Mouse (Mus musculus): Measurements from ENCODE around the gene Rpl13a. TPM values are rescaled to one million over a fixed set of nuclear protein-coding genes. Genes with fewer than 3 reads are reported as not detected.
A peak's percentile ranks its signal among the peaks of the same experiment; 100 is the strongest.

The Rpl13a gene
- polyA plus RNA-seq, 1 experiment, result 1,569 TPM

- H3K4me3 ChIP-seq (ENCODE audit: insufficient read depth, low read length), result no peak overlapping the region
- TF ChIP-seq CTCF (IDR thresholded peaks at IDR 0.05; ENCODE audit: low read depth, low read length) (no peak), POLR2A (IDR thresholded peaks at IDR 0.05; ENCODE audit: borderline replicate concordance, low read depth, low read length) (no peak)
- H3K27ac ChIP-seq (ENCODE audit: insufficient read depth, low read depth, low read length), result no peak overlapping the region
- H3K4me1 ChIP-seq (ENCODE audit: control insufficient read depth, insufficient read depth, low read length), result peaks cover 8% of the 10 kb centered on the region
Measured at GRCm38 (mm10) chr7:45138403-45138802, 9.8 kb upstream of the Rpl13a start.

DNA sequence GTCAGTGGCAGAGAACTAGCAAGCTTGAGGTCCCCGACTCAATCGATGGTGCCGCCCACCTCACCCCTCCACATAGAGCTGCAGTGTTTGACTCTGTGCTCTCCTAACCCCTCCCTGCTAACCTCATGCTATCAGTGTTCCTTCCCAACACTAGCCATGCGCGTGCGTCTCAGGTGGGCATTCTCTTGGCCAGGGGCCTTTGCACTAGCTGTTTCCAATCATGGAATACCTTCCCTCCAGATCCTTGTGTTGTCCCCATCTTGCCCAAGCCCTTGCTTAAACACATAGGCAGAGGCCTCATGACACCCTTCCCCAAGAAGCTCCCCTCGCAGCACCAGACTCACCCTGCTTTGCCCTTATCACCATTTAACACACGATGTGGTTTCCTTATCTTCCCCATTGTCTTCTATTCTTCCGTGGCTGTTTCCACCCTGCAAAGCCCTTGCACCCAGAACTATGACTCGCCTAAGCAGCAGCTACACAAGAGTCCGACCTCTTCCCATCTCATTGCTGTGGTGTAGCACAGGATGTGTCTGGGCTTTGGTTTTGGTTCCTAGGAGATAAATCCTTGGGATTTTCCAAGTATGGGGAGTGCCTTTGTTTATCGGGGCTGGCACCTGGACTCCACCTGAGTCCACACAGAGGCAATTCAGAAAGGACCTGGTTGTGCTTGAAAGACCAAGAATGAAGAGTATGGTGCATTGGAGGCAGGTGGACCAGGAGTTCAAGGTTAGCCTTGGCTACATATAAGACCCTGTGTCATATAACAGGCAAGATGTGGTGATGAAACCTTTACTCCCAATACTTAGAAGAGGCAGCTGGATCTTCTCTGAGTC is 8.8 kb upstream of the Rpl13a start:
- TF ChIP-seq CTCF (IDR thresholded peaks at IDR 0.05; ENCODE audit: low read depth, low read length) (no peak), POLR2A (IDR thresholded peaks at IDR 0.05; ENCODE audit: borderline replicate concordance, low read depth, low read length) (no peak)
- Histone ChIP-seq H3K4me3 (ENCODE audit: insufficient read depth, low read length) (no peak overlapping the region), H3K4me1 (ENCODE audit: control insufficient read depth, insufficient read depth, low read length) (peaks cover 8% of the 10 kb centered on the region), H3K27ac (ENCODE audit: insufficient read depth, low read depth, low read length) (no peak overlapping the region)

- H3K4me1 ChIP-seq (ENCODE audit: control insufficient read depth, insufficient read depth, low read length), result no peaks in the 10 kb centered on the region; the same call in 1 of the 2 replicates
- TF ChIP-seq POLR2A (IDR thresholded peaks at IDR 0.05; ENCODE audit: borderline replicate concordance, low read depth, low read length) (no peak), CTCF (IDR thresholded peaks at IDR 0.05; ENCODE audit: low read depth, low read length) (peak; percentile 76)
- H3K27ac ChIP-seq (ENCODE audit: insufficient read depth, low read depth, low read length), result no peak within 1 kb of the TSS
- H3K4me3 ChIP-seq (ENCODE audit: insufficient read depth, low read length), result peak within 1 kb of the TSS; percentile 65
Measured at GRCm38 (mm10) chr7:45135993-45136567, 7.5 kb upstream of the Rpl13a start, which contains the start of the genes Gm45713 and Flt3l. Gm45713 (minus strand) TSS chr7:45136231. Flt3l (minus strand) TSS chr7:45136432.

DNA sequence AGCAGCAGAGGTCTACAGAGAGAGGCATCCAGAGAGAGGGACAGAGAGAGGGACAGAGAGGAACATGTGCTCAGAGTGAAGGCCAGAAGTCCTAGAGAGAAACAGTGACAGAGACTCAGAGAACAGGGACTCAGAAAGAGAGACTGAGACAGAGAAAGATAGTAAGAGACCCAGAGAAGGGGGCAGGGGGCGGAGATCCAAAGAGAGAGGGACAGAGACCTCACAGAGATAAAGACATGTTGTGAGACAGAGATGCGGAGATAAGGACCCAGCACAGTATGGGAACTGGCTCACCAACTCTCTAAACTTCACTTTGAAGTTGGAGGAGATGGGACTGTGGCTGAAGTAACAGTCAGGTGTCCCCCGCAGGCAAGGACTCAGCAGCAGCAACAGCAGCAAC is 6.8 kb upstream of the Rpl13a start:
- TF ChIP-seq POLR2A (IDR thresholded peaks at IDR 0.05; ENCODE audit: borderline replicate concordance, low read depth, low read length), result no peak
- no peak for TF ChIP-seq CTCF (IDR thresholded peaks at IDR 0.05; ENCODE audit: low read depth, low read length)
- no peak overlapping the region for H3K27ac ChIP-seq (ENCODE audit: insufficient read depth, low read depth, low read length)
- peak overlapping the region; percentile 65; the same call in 1 of the 2 replicates for H3K4me3 ChIP-seq (ENCODE audit: insufficient read depth, low read length)
- no peaks in the 10 kb centered on the region; the same call in none of the 2 replicates for H3K4me1 ChIP-seq (ENCODE audit: control insufficient read depth, insufficient read depth, low read length)

GRCm38 (mm10) chr7:45134544-45135026 is 6.0 kb upstream of the Rpl13a start:
- H3K27ac ChIP-seq (ENCODE audit: insufficient read depth, low read depth, low read length), result no peak overlapping the region
- no peak overlapping the region for H3K4me3 ChIP-seq (ENCODE audit: insufficient read depth, low read length)
- H3K4me1 ChIP-seq (ENCODE audit: control insufficient read depth, insufficient read depth, low read length), result peaks cover 6% of the 10 kb centered on the region
- no peak for TF ChIP-seq POLR2A (IDR thresholded peaks at IDR 0.05; ENCODE audit: borderline replicate concordance, low read depth, low read length)
- no peak for TF ChIP-seq CTCF (IDR thresholded peaks at IDR 0.05; ENCODE audit: low read depth, low read length)

GRCm38 (mm10) chr7:45133446-45134159 is 5.0 kb upstream of the Rpl13a start:
- TF ChIP-seq POLR2A (IDR thresholded peaks at IDR 0.05; ENCODE audit: borderline replicate concordance, low read depth, low read length), result no peak
- TF ChIP-seq CTCF (IDR thresholded peaks at IDR 0.05; ENCODE audit: low read depth, low read length), result no peak
- no peak overlapping the region for H3K27ac ChIP-seq (ENCODE audit: insufficient read depth, low read depth, low read length)
- H3K4me3 ChIP-seq (ENCODE audit: insufficient read depth, low read length), result no peak overlapping the region
- peaks cover 6% of the 10 kb centered on the region for H3K4me1 ChIP-seq (ENCODE audit: control insufficient read depth, insufficient read depth, low read length)

DNA sequence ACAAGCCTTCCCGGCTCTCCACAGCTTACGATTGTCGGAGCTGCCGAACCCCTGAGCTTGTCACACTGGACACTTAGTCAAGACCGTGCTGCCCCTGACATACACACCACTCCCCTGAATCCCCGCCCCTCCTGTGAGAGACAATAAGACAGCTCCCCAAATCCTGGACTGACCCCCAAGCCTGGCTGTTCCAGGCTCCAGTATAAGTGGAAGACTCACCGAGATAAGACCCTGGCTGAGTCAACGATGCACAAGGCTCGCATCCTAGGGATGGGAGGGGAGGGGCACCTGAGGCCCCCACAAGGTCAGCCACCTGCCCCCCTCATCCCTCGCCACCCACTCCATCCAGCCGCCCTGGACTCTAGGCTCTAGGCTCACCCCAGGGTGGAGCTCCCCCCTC is 3.3 kb upstream of the Rpl13a start:
- H3K27ac ChIP-seq (ENCODE audit: insufficient read depth, low read depth, low read length), result no peak overlapping the region
- peaks cover 6% of the 10 kb centered on the region for H3K4me1 ChIP-seq (ENCODE audit: control insufficient read depth, insufficient read depth, low read length)
- no peak overlapping the region for H3K4me3 ChIP-seq (ENCODE audit: insufficient read depth, low read length)
- TF ChIP-seq POLR2A (IDR thresholded peaks at IDR 0.05; ENCODE audit: borderline replicate concordance, low read depth, low read length) (no peak), CTCF (IDR thresholded peaks at IDR 0.05; ENCODE audit: low read depth, low read length) (no peak)

DNA sequence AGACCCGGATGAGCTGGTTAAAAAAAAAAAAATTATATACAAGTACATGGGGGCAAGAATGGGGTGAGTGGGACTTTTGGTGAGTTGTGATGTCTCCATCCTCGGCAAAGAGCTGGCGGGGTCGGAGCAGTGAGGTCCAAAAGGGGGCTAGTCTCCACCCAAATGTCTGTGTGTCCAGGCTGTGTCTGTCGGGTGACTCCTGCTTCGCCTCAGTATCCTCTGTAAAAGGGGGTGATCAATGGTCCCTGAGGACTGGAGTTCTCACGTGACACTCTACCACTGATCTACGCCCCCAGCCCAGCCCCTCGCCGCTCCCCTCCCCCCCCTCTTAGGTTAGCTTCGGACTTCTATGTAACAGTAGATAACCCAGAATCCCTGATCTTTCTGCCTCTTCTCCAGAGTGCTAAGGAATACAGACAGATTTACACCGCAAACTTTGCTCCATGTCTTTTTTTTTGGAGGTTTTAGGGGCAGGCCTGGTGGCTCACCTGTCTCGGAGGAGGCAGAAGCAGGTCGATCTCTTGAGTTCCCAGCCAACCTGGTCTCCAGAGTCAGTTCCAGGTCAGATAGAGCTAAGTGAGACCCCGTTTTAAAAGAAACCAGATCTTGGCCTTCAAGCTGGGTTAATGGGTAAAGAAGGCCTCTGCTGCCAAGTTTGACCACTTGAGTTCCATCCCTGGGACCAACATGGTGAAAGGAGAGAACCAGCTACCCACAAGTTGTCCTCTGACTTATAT is 1.4 kb upstream of the Rpl13a start:
- peaks cover 10% of the 10 kb centered on the region for H3K4me1 ChIP-seq (ENCODE audit: control insufficient read depth, insufficient read depth, low read length)
- peak overlapping the region; percentile 86 for H3K27ac ChIP-seq (ENCODE audit: insufficient read depth, low read depth, low read length)
- H3K4me3 ChIP-seq (ENCODE audit: insufficient read depth, low read length), result peak overlapping the region; percentile 70
- TF ChIP-seq POLR2A (IDR thresholded peaks at IDR 0.05; ENCODE audit: borderline replicate concordance, low read depth, low read length), result no peak
- TF ChIP-seq CTCF (IDR thresholded peaks at IDR 0.05; ENCODE audit: low read depth, low read length), result no peak

GRCm38 (mm10) chr7:45129318-45129717 is 757 bp upstream of the Rpl13a start:
- H3K4me3 ChIP-seq (ENCODE audit: insufficient read depth, low read length), result peak overlapping the region; percentile 70
- H3K4me1 ChIP-seq (ENCODE audit: control insufficient read depth, insufficient read depth, low read length), result peaks cover 12% of the 10 kb centered on the region
- H3K27ac ChIP-seq (ENCODE audit: insufficient read depth, low read depth, low read length), result peak overlapping the region; percentile 86
- TF ChIP-seq CTCF (IDR thresholded peaks at IDR 0.05; ENCODE audit: low read depth, low read length) (no peak), POLR2A (IDR thresholded peaks at IDR 0.05; ENCODE audit: borderline replicate concordance, low read depth, low read length) (no peak; the same call in 1 of the 2 replicates)

All from bone marrow macrophage, adult 2 months (primary cell).